Mouse (Mus musculus): ENCODE measurements at regions not wholly inside any gene's neighbourhood (a gene's known extent, or its start where the extent isn't known, plus 50 kb on each side); places are given as distances from the start of the nearest gene placed in this dataset.
"Not testable (repeated sequence)": the region's sequence is repeated elsewhere in the genome, so short reads cannot be mapped to it uniquely, and the experiment has no call there.

DNA sequence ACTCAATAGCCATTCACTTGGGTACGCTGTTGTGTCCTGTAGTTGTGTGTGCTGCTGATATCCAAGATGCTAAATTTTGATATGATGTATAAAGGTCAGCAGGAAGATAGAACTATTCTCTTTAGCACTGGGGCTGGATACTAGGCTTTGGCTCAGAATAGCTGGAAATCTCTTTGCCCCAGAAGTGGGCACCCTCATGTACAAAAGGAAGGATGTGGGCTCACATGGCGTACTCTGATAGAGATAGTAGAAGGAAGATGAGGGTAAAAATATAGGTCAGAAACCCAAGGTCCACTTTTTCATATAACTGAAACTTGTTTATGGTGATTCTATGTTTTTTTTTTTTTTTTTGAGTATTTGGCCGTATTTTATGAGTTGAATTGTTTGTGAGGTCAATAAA is 1001.0 kb downstream of the Car8 start:
- H3K36me3 ChIP-seq (ENCODE audit: control insufficient read depth, insufficient read depth, low read length): no peaks in the 10 kb centered on the region
- ATAC-seq (replicated peaks; ENCODE audit: insufficient number of reproducible peaks, low FRiP score, low TSS enrichment): no peak
- H3K4me1 ChIP-seq (ENCODE audit: control insufficient read depth, insufficient read depth, low read length): no peaks in the 10 kb centered on the region
- no peak overlapping the region for H3K4me2 ChIP-seq
- no peak overlapping the region for H3K4me3 ChIP-seq (ENCODE audit: low read depth, low read length)
- H3K27me3 ChIP-seq (ENCODE audit: control insufficient read depth, insufficient read depth, low read length): no peaks in the 10 kb centered on the region
- WGBS (ENCODE audit: insufficient replicate concordance): 74% methylated on average over 3 of the region's 3 CpGs
- no peak overlapping the region for H3K9ac ChIP-seq (ENCODE audit: low read depth, low read length)
- H3K27ac ChIP-seq (ENCODE audit: low read depth, low read length): no peak overlapping the region
- H3K9me3 ChIP-seq (replicated peaks; ENCODE audit: control insufficient read depth, low read length): 0 out of 2 replicates have a peak, but pooled peaks cover 4% of the 10 kb centered on the region

DNA sequence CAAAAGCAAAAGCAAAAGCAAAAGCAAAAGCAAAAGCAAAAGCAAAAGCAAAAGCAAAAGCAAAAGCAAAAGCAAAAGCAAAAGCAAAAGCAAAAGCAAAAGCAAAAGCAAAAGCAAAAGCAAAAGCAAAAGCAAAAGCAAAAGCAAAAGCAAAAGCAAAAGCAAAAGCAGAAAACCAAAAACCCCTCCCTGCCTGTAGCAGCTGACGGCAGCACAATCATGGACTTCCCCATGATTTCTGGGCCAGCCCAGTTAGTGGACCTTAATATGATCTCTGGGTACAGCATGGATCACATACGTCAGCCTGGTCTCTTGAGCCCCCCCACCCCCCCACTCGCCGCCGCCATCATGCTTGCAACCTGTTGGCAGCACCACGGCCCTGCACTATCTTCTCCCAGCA is 1004.3 kb downstream of the Car8 start:
- not testable (repeated sequence) for H3K27ac ChIP-seq (ENCODE audit: low read depth, low read length); H3K4me3 ChIP-seq (ENCODE audit: low read depth, low read length); H3K27me3 ChIP-seq (ENCODE audit: control insufficient read depth, insufficient read depth, low read length); H3K4me1 ChIP-seq (ENCODE audit: control insufficient read depth, insufficient read depth, low read length); H3K9ac ChIP-seq (ENCODE audit: low read depth, low read length); H3K9me3 ChIP-seq (replicated peaks; ENCODE audit: control insufficient read depth, low read length); H3K4me2 ChIP-seq; ATAC-seq (replicated peaks; ENCODE audit: insufficient number of reproducible peaks, low FRiP score, low TSS enrichment); H3K36me3 ChIP-seq (ENCODE audit: control insufficient read depth, insufficient read depth, low read length)
- 88% methylated on average over 6 of the region's 6 CpGs for WGBS (ENCODE audit: insufficient replicate concordance)

DNA sequence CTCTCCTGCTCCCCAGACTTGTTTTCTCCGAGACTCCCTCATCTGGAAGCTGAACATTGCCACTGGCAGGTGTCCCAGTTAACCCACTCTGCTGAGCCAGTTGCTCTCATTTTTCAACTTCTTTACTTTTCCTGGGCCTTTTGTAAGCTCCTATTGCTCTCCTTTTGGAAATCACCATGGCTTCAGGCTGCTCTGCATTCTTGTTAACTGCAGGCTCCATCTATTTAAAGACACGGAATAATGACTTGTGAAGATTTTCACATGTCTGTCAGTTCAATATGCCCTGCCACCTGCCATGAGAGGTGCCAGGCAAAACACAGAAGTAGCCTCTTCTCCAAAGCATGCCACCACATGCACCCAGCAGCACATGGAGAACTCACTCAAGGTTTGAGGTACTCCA is 1009.9 kb downstream of the Car8 start:
- ATAC-seq (replicated peaks; ENCODE audit: insufficient number of reproducible peaks, low FRiP score, low TSS enrichment): no peak
- no peaks in the 10 kb centered on the region for H3K36me3 ChIP-seq (ENCODE audit: control insufficient read depth, insufficient read depth, low read length)
- 69% methylated on average over 2 of the region's 2 CpGs for WGBS (ENCODE audit: insufficient replicate concordance)
- H3K27me3 ChIP-seq (ENCODE audit: control insufficient read depth, insufficient read depth, low read length): no peaks in the 10 kb centered on the region
- no peak overlapping the region for H3K4me3 ChIP-seq (ENCODE audit: low read depth, low read length)
- H3K9me3 ChIP-seq (replicated peaks; ENCODE audit: control insufficient read depth, low read length): 0 out of 2 replicates have a peak, but pooled peaks cover 2% of the 10 kb centered on the region
- H3K4me2 ChIP-seq: no peak overlapping the region
- no peaks in the 10 kb centered on the region for H3K4me1 ChIP-seq (ENCODE audit: control insufficient read depth, insufficient read depth, low read length)
- H3K27ac ChIP-seq (ENCODE audit: low read depth, low read length): no peak overlapping the region
- no peak overlapping the region for H3K9ac ChIP-seq (ENCODE audit: low read depth, low read length)

DNA sequence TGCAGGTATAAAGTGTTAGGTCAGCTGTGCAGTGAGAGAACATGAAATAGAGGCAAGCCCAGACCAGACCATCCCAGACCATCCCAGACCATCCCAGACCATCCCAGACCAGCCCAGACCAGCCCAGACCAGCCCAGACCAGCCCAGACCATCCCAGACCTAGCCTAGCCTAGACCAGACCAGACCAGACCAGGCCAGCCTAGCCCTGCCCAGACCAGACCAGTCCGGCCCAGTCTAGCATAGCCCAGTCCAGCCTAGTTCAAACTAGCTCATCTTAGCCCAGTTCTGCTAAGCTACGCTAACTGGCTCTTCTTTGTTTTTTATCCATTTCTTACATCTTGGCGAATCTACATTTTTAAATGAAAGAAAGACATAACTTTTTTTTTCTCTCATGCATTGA is 1015.9 kb downstream of the Car8 start:
- no peak overlapping the region for H3K4me2 ChIP-seq
- no peaks in the 10 kb centered on the region for H3K4me1 ChIP-seq (ENCODE audit: control insufficient read depth, insufficient read depth, low read length)
- no peak for ATAC-seq (replicated peaks; ENCODE audit: insufficient number of reproducible peaks, low FRiP score, low TSS enrichment)
- no peaks in the 10 kb centered on the region for H3K27me3 ChIP-seq (ENCODE audit: control insufficient read depth, insufficient read depth, low read length)
- H3K36me3 ChIP-seq (ENCODE audit: control insufficient read depth, insufficient read depth, low read length): no peaks in the 10 kb centered on the region
- no peaks in the 10 kb centered on the region for H3K9me3 ChIP-seq (replicated peaks; ENCODE audit: control insufficient read depth, low read length)
- H3K4me3 ChIP-seq (ENCODE audit: low read depth, low read length): no peak overlapping the region
- no peak overlapping the region for H3K9ac ChIP-seq (ENCODE audit: low read depth, low read length)
- H3K27ac ChIP-seq (ENCODE audit: low read depth, low read length): no peak overlapping the region
- WGBS (ENCODE audit: insufficient replicate concordance): 82% methylated on average over 3 of the region's 3 CpGs

DNA sequence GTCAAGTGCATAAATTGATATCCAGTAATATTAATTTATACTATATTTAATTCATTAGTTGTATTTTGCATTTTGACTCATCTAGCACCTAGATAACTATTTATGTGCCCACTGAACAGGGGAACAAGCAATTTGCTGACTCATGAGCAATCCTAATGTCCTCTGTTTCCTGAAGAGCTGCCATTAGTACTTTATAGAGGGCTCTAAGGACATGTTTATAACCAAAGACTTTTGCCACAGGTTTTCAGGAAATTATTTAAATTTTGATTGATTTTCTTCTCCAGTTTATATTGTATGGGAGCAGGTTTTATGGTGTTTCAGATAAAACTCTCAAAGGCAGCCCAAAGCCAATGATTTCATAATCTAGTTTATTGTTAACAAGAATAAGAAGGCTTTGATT is 1018.4 kb downstream of the Car8 start:
- Histone ChIP-seq H3K9me3 (replicated peaks; ENCODE audit: control insufficient read depth, low read length) (no peaks in the 10 kb centered on the region), H3K36me3 (ENCODE audit: control insufficient read depth, insufficient read depth, low read length) (no peaks in the 10 kb centered on the region), H3K4me3 (ENCODE audit: low read depth, low read length) (no peak overlapping the region), H3K27me3 (ENCODE audit: control insufficient read depth, insufficient read depth, low read length) (no peaks in the 10 kb centered on the region), H3K4me1 (ENCODE audit: control insufficient read depth, insufficient read depth, low read length) (no peaks in the 10 kb centered on the region), H3K4me2 (no peak overlapping the region), H3K27ac (ENCODE audit: low read depth, low read length) (no peak overlapping the region), H3K9ac (ENCODE audit: low read depth, low read length) (no peak overlapping the region)
- no peak for ATAC-seq (replicated peaks; ENCODE audit: insufficient number of reproducible peaks, low FRiP score, low TSS enrichment)

DNA sequence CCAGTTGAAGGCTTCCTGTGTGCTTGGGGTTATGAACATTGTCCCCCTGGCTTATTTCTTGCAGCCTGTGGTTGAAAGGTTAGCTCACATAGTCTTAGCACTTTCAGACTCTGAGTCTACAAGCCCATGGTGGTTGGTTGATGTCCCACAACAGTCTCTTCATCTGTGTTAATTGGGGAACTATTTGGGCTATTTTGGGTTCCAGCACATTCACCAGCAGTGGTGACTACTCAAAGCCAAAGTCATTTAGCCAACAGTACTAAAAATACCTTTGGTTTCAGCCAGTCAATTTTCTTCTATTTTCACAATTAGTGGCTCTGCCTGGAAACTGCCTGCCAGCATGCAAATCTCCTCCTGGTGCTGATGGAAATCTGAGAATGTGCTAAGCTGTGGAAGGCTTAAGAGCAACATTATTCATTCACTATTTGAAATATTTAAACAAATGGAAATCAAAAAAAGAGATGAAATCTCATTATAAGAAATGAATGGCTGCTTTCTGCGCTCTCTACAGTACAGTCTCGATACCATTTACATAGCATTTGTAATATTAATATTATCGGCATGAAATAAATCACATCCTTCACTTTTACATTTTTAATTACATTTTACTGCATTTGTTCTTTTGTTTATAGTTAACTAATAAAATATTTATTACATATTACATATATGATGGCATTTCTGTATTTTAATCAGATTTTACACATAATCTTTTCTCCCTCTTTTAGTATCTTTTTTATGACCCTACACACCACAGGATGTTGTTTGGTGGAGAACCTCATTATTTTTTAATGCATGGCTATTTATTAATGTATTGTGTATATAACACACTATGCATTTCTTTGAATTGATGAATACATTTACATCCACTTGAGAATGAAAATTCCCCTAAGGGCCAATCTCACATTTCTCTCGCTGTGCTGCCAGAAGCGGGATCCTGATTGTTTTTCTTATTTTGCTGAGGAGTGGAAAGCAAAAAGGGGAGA is 1023.5 kb downstream of the Car8 start:
- no peak overlapping the region for H3K27ac ChIP-seq (ENCODE audit: low read depth, low read length)
- H3K4me1 ChIP-seq (ENCODE audit: control insufficient read depth, insufficient read depth, low read length): no peaks in the 10 kb centered on the region
- 83% methylated on average over 5 of the region's 5 CpGs for WGBS (ENCODE audit: insufficient replicate concordance)
- no peaks in the 10 kb centered on the region for H3K36me3 ChIP-seq (ENCODE audit: control insufficient read depth, insufficient read depth, low read length)
- ATAC-seq (replicated peaks; ENCODE audit: insufficient number of reproducible peaks, low FRiP score, low TSS enrichment): no peak
- no peaks in the 10 kb centered on the region for H3K9me3 ChIP-seq (replicated peaks; ENCODE audit: control insufficient read depth, low read length)
- H3K4me3 ChIP-seq (ENCODE audit: low read depth, low read length): no peak overlapping the region
- H3K27me3 ChIP-seq (ENCODE audit: control insufficient read depth, insufficient read depth, low read length): no peaks in the 10 kb centered on the region
- H3K9ac ChIP-seq (ENCODE audit: low read depth, low read length): no peak overlapping the region
- H3K4me2 ChIP-seq: no peak overlapping the region

DNA sequence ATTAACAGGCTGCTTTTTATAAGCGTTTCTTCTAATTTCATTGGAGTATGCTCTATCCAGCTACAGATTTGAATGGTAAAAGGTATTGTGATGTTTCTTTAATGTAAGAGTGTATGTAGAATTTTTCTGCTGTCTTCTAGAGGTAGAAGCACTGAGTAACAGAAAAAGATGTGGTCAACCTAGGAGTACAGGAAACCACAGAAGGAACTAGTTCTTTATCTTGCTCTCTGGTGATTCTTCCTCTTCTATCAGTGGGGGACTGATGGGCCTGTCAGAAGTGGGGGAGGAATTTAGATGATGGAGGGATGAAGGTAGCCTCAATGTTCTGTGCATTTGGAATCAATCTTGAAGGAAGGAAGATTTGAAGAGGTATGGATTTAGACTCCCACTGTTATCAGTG is 1031.9 kb downstream of the Car8 start:
- H3K9me3 ChIP-seq (replicated peaks; ENCODE audit: control insufficient read depth, low read length): no peaks in the 10 kb centered on the region
- no peak overlapping the region for H3K9ac ChIP-seq (ENCODE audit: low read depth, low read length)
- H3K27ac ChIP-seq (ENCODE audit: low read depth, low read length): no peak overlapping the region
- H3K36me3 ChIP-seq (ENCODE audit: control insufficient read depth, insufficient read depth, low read length): no peaks in the 10 kb centered on the region
- WGBS (ENCODE audit: insufficient replicate concordance): 88% methylated on average over 1 of the region's 1 CpGs
- no peak overlapping the region for H3K4me2 ChIP-seq
- no peak for ATAC-seq (replicated peaks; ENCODE audit: insufficient number of reproducible peaks, low FRiP score, low TSS enrichment)
- H3K4me1 ChIP-seq (ENCODE audit: control insufficient read depth, insufficient read depth, low read length): no peaks in the 10 kb centered on the region
- H3K4me3 ChIP-seq (ENCODE audit: low read depth, low read length): no peak overlapping the region
- H3K27me3 ChIP-seq (ENCODE audit: control insufficient read depth, insufficient read depth, low read length): no peaks in the 10 kb centered on the region

DNA sequence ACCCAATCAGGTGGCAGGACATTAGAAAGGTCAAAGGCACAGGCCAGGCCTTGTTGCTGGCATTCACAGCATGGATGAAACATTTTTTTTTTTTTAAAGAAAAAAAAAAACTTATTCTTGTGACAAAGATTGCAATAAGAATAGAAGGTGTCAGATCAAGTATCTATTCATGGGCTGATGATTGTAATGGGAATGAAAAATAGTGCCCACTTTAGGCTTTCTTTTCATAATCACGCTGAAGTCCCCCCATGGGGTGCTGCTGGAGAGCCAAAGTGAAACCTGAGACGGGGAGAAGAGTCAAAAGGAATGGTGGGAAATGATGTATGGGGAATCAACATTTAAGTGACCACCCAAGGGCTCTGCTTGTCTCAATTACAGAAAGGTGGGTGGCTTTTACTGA is 1037.0 kb downstream of the Car8 start:
- H3K4me3 ChIP-seq (ENCODE audit: low read depth, low read length): no peak overlapping the region
- no peak overlapping the region for H3K4me2 ChIP-seq
- H3K36me3 ChIP-seq (ENCODE audit: control insufficient read depth, insufficient read depth, low read length): no peaks in the 10 kb centered on the region
- H3K4me1 ChIP-seq (ENCODE audit: control insufficient read depth, insufficient read depth, low read length): no peaks in the 10 kb centered on the region
- WGBS (ENCODE audit: insufficient replicate concordance): 35% methylated on average over 2 of the region's 2 CpGs
- H3K27ac ChIP-seq (ENCODE audit: low read depth, low read length): no peak overlapping the region
- H3K27me3 ChIP-seq (ENCODE audit: control insufficient read depth, insufficient read depth, low read length): no peaks in the 10 kb centered on the region
- no peaks in the 10 kb centered on the region for H3K9me3 ChIP-seq (replicated peaks; ENCODE audit: control insufficient read depth, low read length)
- no peak overlapping the region for H3K9ac ChIP-seq (ENCODE audit: low read depth, low read length)
- no peak for ATAC-seq (replicated peaks; ENCODE audit: insufficient number of reproducible peaks, low FRiP score, low TSS enrichment)

DNA sequence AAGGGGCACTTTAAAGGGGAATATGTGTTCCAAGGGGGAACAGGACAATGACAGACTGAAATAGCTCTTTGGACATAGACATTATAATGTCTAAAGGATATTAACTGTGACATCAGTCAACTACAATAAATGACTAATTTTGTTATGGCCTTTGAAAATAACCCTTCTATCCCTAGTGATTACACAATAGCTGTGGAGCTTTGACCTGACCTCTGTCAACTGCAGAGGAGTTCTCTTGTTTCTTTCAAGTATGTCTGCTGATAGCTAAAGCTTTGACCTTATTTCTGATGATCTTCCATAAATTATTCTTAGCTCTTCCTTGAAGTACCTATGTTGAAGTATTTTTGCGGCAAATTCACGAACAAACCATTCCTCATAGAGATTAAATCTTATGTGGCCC is 1038.9 kb downstream of the Car8 start:
- WGBS (ENCODE audit: insufficient replicate concordance): 78% methylated on average over 2 of the region's 2 CpGs
- ATAC-seq (replicated peaks; ENCODE audit: insufficient number of reproducible peaks, low FRiP score, low TSS enrichment): no peak
- no peaks in the 10 kb centered on the region for H3K36me3 ChIP-seq (ENCODE audit: control insufficient read depth, insufficient read depth, low read length)

More for the DNA sequence above, 1038.9 kb downstream of the Car8 start:
- H3K27me3 ChIP-seq (ENCODE audit: control insufficient read depth, insufficient read depth, low read length): no peaks in the 10 kb centered on the region
- no peaks in the 10 kb centered on the region for H3K9me3 ChIP-seq (replicated peaks; ENCODE audit: control insufficient read depth, low read length)
- H3K9ac ChIP-seq (ENCODE audit: low read depth, low read length): no peak overlapping the region
- no peak overlapping the region for H3K4me2 ChIP-seq
- H3K4me3 ChIP-seq (ENCODE audit: low read depth, low read length): no peak overlapping the region
- no peak overlapping the region for H3K27ac ChIP-seq (ENCODE audit: low read depth, low read length)
- no peaks in the 10 kb centered on the region for H3K4me1 ChIP-seq (ENCODE audit: control insufficient read depth, insufficient read depth, low read length)

Measured in heart, embryonic 11.5 days (tissue).